Mouse (Mus musculus) CH12.LX (cell line): ENCODE data around the gene Nob1. TPM values are rescaled to one million over a fixed set of nuclear protein-coding genes. Genes with fewer than 3 reads are reported as not detected.

ENCODE experiments used
- DNase-seq: peaks from one replicate; pipeline ENCODE4 v3.0.0-alpha.2; 2013; ENCODE audit errors: extremely low read depth
- H3K27ac ChIP-seq: 2 replicates; pipeline ENCODE4 v1.5.1; 2012; ENCODE audit warnings: low read depth, mild to moderate bottlenecking, control low read depth, moderate library complexity; ENCODE audit not compliant: insufficient read depth
- H3K27me3 ChIP-seq: replicated peaks from 2 replicates; pipeline ENCODE3; 2012; ENCODE audit warnings: inconsistent platforms
- H3K36me3 ChIP-seq, 2 experiments: replicated peaks in 1 of 2; 2 replicates each; pipeline versions ENCODE3 to v1.6.1; 2012; ENCODE audit warnings: inconsistent platforms in 1 of 2, low read length in 1 of 2, mild to moderate bottlenecking in 1 of 2, mixed read lengths in 1 of 2, moderate library complexity in 1 of 2; ENCODE audit not compliant: control insufficient read depth in 1 of 2, insufficient read depth in 1 of 2
- H3K4me1 ChIP-seq, 2 experiments: 2 replicates each; pipeline ENCODE4 v1.6.1; 2012; ENCODE audit warnings: inconsistent platforms in 1 of 2, moderate library complexity in 1 of 2; ENCODE audit not compliant: insufficient read depth in 2 of 2, control insufficient read depth in 1 of 2
- H3K4me2 ChIP-seq: 2 replicates; pipeline ENCODE4 v1.6.1; 2012; ENCODE audit warnings: low read depth, mild to moderate bottlenecking, control low read depth; ENCODE audit not compliant: poor library complexity, insufficient read depth, severe bottlenecking
- H3K4me3 ChIP-seq, 3 experiments: fragments of 150-350 bp in 1 of 3; sonication (generic) in 1 of 3; replicated peaks in 1 of 3; 2 replicates each; pipeline versions ENCODE3 to v1.5.1; 2011 to 2012; ENCODE audit warnings: low read depth in 2 of 3, low read length in 2 of 3, mild to moderate bottlenecking in 2 of 3, moderate library complexity in 2 of 3, control low read depth in 1 of 3, improper control_type of control experiment in 1 of 3, inconsistent platforms in 1 of 3, mixed read lengths in 1 of 3; ENCODE audit not compliant: poor library complexity in 1 of 3
- H3K79me2 ChIP-seq: replicated peaks from 2 replicates; pipeline ENCODE4 v1.6.1; 2012; ENCODE audit warnings: mild to moderate bottlenecking, moderate library complexity; ENCODE audit not compliant: control insufficient read depth, poor library complexity, insufficient read depth, severe bottlenecking; ENCODE audit errors: extremely low read depth
- H3K9ac ChIP-seq: 2 replicates; pipeline ENCODE4 v1.6.1; 2012; ENCODE audit warnings: low read depth, mild to moderate bottlenecking, control low read depth, moderate library complexity; ENCODE audit not compliant: insufficient read depth
- H3K9me3 ChIP-seq: replicated peaks from 2 replicates; pipeline ENCODE3; 2012; ENCODE audit warnings: low read length, inconsistent platforms, mixed read lengths
- CHD2 ChIP-seq: IDR thresholded peaks from 2 replicates; pipeline ENCODE4 v1.6.1; 2011; ENCODE audit warnings: low read length, improper control_type of control experiment
- ETS1 ChIP-seq: conservative IDR thresholded peaks from 2 replicates; pipeline ENCODE4 v1.6.1; 2012; ENCODE audit warnings: low read depth, mild to moderate bottlenecking, inconsistent platforms, low read length, improper control_type of control experiment, moderate library complexity
- GABPA ChIP-seq: IDR thresholded peaks from 2 replicates; pipeline ENCODE4 v1.6.1; 2012; ENCODE audit warnings: low read depth, low read length, improper control_type of control experiment, inconsistent platforms; ENCODE audit not compliant: insufficient replicate concordance
- IRF4 ChIP-seq: IDR thresholded peaks from 2 replicates; pipeline ENCODE4 v1.6.1; 2014; ENCODE audit warnings: low read depth, mild to moderate bottlenecking, inconsistent platforms, low read length, improper control_type of control experiment
- JUND ChIP-seq: conservative IDR thresholded peaks from 2 replicates; pipeline ENCODE4 v1.6.1; 2011; ENCODE audit warnings: low read depth, low read length, improper control_type of control experiment
- KAT2A ChIP-seq: IDR thresholded peaks from 2 replicates; pipeline ENCODE4 v1.6.1; 2012; ENCODE audit warnings: low read length, improper control_type of control experiment, inconsistent platforms; ENCODE audit not compliant: insufficient replicate concordance
- MAX ChIP-seq: IDR thresholded peaks from 2 replicates; pipeline ENCODE4 v1.6.1; 2011; ENCODE audit warnings: low read length, improper control_type of control experiment
- MAZ ChIP-seq: IDR thresholded peaks from 2 replicates; pipeline ENCODE4 v1.6.1; 2012; ENCODE audit warnings: low read depth, mild to moderate bottlenecking, inconsistent platforms, low read length, improper control_type of control experiment, moderate library complexity
- MEF2A ChIP-seq: IDR thresholded peaks from 2 replicates; pipeline ENCODE4 v1.6.1; 2014; ENCODE audit warnings: low read depth, mild to moderate bottlenecking, inconsistent platforms, low read length, improper control_type of control experiment, borderline replicate concordance
- NELFE ChIP-seq: IDR thresholded peaks from 2 replicates; pipeline ENCODE4 v1.6.1; 2011; ENCODE audit warnings: low read depth, low read length, improper control_type of control experiment
- PAX5 ChIP-seq: IDR thresholded peaks from 2 replicates; pipeline ENCODE4 v1.6.1; 2012; ENCODE audit warnings: low read length, inconsistent platforms, mixed read lengths
- POLR2A ChIP-seq: IDR thresholded peaks from 2 replicates; pipeline ENCODE4 v1.6.1; 2011; ENCODE audit warnings: low read depth, mild to moderate bottlenecking, improper control_type of control experiment, low read length
- SIN3A ChIP-seq: IDR thresholded peaks from 2 replicates; pipeline ENCODE4 v1.6.1; 2012; ENCODE audit warnings: low read length, improper control_type of control experiment, inconsistent platforms
- TBP ChIP-seq: conservative IDR thresholded peaks from 2 replicates; pipeline ENCODE4 v1.6.1; 2011; ENCODE audit warnings: low read depth, low read length, improper control_type of control experiment
- ZKSCAN1 ChIP-seq: IDR thresholded peaks from 2 replicates; pipeline ENCODE4 v1.6.1; 2012; ENCODE audit warnings: low read depth, inconsistent platforms, low read length, improper control_type of control experiment, borderline replicate concordance
- ZMIZ1 ChIP-seq: IDR thresholded peaks from 2 replicates; pipeline ENCODE4 v1.6.1; 2012; ENCODE audit warnings: low read depth, mild to moderate bottlenecking, inconsistent platforms, low read length, improper control_type of control experiment
- dilution Hi-C: fragments of 300-500 bp; cut with MboI; formaldehyde crosslinking; loops from 2 replicates; pipeline ENCODE4 v1.14.3; 2020; ENCODE audit warnings: low sequenced_read_pairs; ENCODE audit not compliant: extremely low pct_unique_long_range_greater_than_20kb, extremely low pct_ligation_motif_present
- in situ Hi-C: fragments of 300-500 bp; cut with MboI; formaldehyde crosslinking; loops from 3 replicates; pipeline ENCODE4 v1.14.3; 2019; ENCODE audit warnings: low sequenced_read_pairs, low pct_ligation_motif_present, low pct_unique_long_range_greater_than_20kb, mixed read lengths
- polyA plus RNA-seq: library from polyadenylated mRNA; unstranded; fragments of >175 nt; gene quantifications from 2 replicates; pipeline ENCODE4 v1.2.1, GENCODE M21; 2012; ENCODE audit warnings: low read depth; ENCODE audit not compliant: insufficient read length
- total RNA-seq, 2 experiments: library from RNA; depleted of rRNA; stranded (reverse); fragments of 300-350 nt in 1 of 2; fragments of >200 nt in 1 of 2; gene quantifications; 2 replicates each; pipeline ENCODE4 v1.2.3; 2012 to 2014

The Nob1 gene
- total and polyA plus RNA-seq, 3 experiments = 21.4 to 109 (median 73.1) TPM

- Histone ChIP-seq H3K9ac (no peak overlapping the region), H3K27me3 (no peaks in the 10 kb centered on the region), H3K4me1 (peaks cover 0 to 9% of the 10 kb centered on the region in 2 experiments; a peak in 1 of 4 replicates), H3K9me3 (no peaks in the 10 kb centered on the region), H3K4me3 (no peak overlapping the region), H3K79me2 (no peaks in the 10 kb centered on the region), H3K36me3 (peaks cover 11 to 39% of the 10 kb centered on the region in 2 experiments), H3K4me2 (no peak overlapping the region), H3K27ac (no peak overlapping the region)
- in situ Hi-C loops = loop anchor here (10.0 kb wide), 1 partner anchor 45 kb away; no protein-coding TSS in a partner anchor
- no peak for TF ChIP-seq ETS1
- no peak for TF ChIP-seq PAX5
- no peak for TF ChIP-seq SIN3A
- no peak for TF ChIP-seq ZMIZ1
- DNase-seq = no peak
- dilution Hi-C loops = no loop called here
These were observed 24.8 kb upstream of the Nob1 start for GRCm38 (mm10) chr8:107449655-107450054.

DNA sequence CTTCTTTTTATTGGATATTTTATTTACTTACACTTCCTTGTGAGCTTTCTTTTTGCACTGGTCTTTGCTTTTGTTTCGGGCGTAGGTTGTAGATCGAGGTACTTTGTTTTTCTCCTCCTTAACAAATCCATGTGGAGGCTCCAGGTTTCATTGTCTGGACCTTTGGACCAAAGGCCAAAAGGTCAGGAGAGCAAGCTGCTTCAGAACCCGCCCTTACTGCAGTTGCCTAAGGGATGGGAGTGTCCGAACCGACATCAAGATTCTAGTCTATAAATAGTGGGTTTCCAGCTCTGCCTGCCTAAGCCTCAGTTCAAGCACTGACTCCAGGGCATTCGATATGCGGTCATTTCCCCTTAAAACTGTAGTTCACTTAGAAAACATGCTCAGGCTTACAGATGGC, 24.3 kb upstream of the Nob1 start:
- H3K9me3 ChIP-seq = no peaks in the 10 kb centered on the region
- H3K4me2 ChIP-seq = no peak overlapping the region
- H3K4me3 ChIP-seq = no peak overlapping the region
- no peaks in the 10 kb centered on the region for H3K27me3 ChIP-seq
- H3K4me1 ChIP-seq = peaks cover 0 to 9% of the 10 kb centered on the region in 2 experiments; a peak in 1 of 4 replicates
- H3K36me3 ChIP-seq = peaks cover 11 to 39% of the 10 kb centered on the region in 2 experiments
- in situ Hi-C loops (loop anchor here (10.0 kb wide), 1 partner anchor 46 kb away; no protein-coding TSS in a partner anchor), dilution Hi-C loops (no loop called here)
- DNase-seq = no peak
- no peaks in the 10 kb centered on the region for H3K79me2 ChIP-seq
- no peak overlapping the region for H3K27ac ChIP-seq
- H3K9ac ChIP-seq = no peak overlapping the region
- no peak for TF ChIP-seq KAT2A
- no peak for TF ChIP-seq GABPA
- no peak for TF ChIP-seq MAX
- TF ChIP-seq CHD2 = no peak
- no peak for TF ChIP-seq ZKSCAN1
- no peak for TF ChIP-seq IRF4
- no peak for TF ChIP-seq POLR2A
- TF ChIP-seq MEF2A = no peak
- no peak for TF ChIP-seq JUND
- no peak for TF ChIP-seq PAX5
- TF ChIP-seq MAZ = no peak
- no peak for TF ChIP-seq TBP
- no peak for TF ChIP-seq NELFE
